Mouse (Mus musculus) hematopoietic stem cell, adult 5-6 weeks (primary cell): Measurements from ENCODE around the gene Sugct. TPM values are rescaled to one million over a fixed set of nuclear protein-coding genes. Genes with fewer than 3 reads are reported as not detected.
A peak's percentile ranks its signal among the peaks of the same experiment; 100 is the strongest.

Source experiments
- ATAC-seq, 2 experiments: fragments of 125-278 bp in 1 of 2; replicated peaks in 1 of 2; 2 replicates each; pipeline ENCODE4 v1.8.0; 2016 to 2017; ENCODE audit warnings: inconsistent platforms in 2 of 2, mild to moderate bottlenecking in 2 of 2, moderate number of reproducible peaks in 2 of 2, low read depth in 1 of 2, moderate TSS enrichment in 1 of 2; ENCODE audit not compliant: low FRiP score in 2 of 2, poor library complexity in 2 of 2, severe bottlenecking in 2 of 2, insufficient read depth in 1 of 2, low TSS enrichment in 1 of 2
- total RNA-seq: library from RNA; stranded (forward); fragments of 172-1452, 232-1000 nt; gene quantifications from 2 replicates; pipeline ENCODE4 v1.2.3, GENCODE M21; 2017

Sugct gene
- total RNA-seq, 1 experiment from 2014 or later = 6.4 TPM

GRCm38 (mm10) chr13:17146441-17146992, 548.8 kb downstream of the Sugct start:
- ATAC-seq = no peak

GRCm38 (mm10) chr13:17116073-17116472, 579.3 kb downstream of the Sugct start:
- ATAC-seq = peak; percentile 48 to 75; a peak in 3 of 4 replicates

GRCm38 (mm10) chr13:17102372-17102771, 593.0 kb downstream of the Sugct start:
- ATAC-seq = no peak

GRCm38 (mm10) chr13:17086547-17086946, 608.8 kb downstream of the Sugct start:
- 0 out of 4 replicates have a peak, but pooled peaks of 1 of the 2 experiments have one; percentile 9 for ATAC-seq

GRCm38 (mm10) chr13:17086146-17086545, 609.2 kb downstream of the Sugct start:
- ATAC-seq = peak in 1 of 2 experiments; percentile 40; a peak in 1 of 4 replicates

DNA sequence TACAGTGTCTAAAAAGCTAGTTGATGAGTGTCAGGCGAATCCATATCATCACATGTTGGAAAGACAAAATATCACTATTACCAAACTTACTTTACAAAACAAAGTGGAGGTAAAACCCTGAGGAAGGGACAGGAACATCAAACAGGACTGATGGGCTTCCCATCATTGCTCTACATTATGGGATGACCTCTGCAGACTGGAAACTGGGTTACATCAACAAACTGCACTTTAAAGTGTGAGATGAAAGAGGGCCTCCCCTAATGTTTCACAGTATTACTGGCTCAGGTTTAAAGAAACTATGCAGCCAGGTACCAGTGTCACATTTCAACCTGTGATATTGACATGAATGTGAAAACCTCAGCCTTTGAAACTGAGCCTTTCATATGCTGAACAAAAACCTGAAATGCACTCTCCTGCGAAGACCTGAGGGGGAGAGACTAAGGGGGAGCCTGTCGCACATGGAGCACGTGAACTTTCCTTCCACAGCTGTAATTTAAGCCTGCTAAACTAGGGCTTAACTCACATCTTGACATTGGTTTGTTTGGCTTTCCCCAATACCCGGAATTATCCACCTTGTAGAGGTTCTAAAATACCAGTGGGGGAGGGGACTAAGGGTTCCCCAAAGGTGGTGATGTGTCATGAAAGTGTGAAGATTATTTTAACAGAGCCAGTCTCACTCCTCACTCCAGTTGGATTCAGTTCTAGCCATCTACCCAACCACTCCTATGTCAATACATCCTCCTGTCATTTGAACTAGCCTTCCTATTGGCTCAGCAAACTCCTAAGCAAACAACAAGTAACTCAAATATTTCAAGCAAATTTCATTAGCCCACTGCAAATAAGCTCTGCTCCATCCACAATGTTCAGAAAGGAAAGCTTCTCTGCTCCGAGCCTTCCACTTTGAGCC, 610.2 kb downstream of the Sugct start:
- ATAC-seq = no peak

GRCm38 (mm10) chr13:17081618-17082017, 613.7 kb downstream of the Sugct start:
- ATAC-seq = peak; percentile 61 to 74

GRCm38 (mm10) chr13:17065552-17065951, 629.8 kb downstream of the Sugct start:
- no peak for ATAC-seq

DNA sequence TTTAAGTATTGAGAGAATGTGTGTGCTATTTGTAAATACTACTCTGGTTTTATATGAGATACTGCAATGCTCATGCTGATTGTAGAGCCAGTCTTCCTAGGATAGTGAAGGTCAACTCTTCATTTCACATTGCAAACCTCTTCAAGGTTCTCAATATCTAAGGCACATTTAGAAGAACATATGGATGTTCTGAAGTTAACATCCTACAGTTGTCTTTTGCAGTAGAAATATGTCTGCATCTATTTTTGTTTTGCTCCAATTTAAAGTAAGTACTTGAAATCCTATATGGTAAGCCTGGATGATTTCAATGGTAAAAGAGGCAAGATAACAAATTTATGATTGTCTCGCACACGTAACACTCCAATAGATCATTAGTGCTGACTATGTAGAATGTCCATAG, 638.7 kb downstream of the Sugct start:
- no peak for ATAC-seq

DNA sequence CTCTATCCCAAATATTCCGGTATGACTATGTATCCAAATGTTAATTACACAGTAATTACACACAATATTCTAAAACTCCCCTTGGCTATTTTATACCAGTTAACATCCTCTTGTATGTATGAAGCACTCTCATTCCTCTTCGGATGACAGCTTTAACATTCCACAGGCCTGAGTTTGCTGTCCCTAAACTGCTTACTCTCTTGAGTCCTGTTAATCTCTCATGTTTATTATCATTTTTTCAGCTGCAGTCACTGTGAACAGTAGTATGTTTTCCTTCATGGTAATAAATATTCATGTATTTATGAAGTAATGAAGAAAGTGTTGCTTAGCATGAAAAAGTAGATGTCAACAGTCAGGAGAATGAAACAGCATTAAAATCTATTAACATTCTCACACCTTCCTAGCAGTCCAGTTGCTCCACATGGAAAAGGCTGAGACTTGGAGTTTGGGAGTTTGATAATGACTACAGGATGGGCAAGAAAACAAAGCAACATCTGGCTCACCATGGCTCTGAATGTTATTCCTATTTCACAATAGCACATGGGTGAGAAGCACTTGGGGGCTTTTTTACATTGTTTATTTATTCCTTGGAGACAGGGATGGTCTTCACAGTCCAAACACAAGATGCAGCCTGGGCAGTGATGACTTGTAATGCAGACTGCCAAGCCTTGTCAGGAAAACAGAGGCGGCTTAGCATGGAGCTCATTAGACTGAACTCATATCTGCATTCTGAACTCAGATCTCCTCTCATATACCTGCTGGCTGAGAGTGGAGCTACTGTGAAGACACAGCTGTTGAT, 651.7 kb downstream of the Sugct start:
- ATAC-seq = no peak

DNA sequence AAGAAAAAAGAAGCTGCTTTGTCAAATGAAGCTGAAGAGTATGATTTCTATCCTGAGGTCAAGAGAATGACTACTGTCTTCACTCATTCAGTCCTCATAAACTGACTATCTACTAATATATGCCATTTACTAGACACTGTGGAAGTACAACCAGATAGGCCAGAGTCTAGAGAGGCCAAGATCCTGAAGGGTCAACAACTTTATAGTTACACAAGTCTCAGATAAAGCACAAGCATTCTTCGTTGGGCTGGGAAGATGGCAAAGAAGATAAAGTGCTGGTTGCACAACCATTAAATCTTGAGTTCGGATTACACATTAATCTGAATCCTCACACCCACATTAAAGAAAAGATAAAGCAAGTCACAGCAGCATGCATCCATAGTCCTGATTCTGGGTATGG, 653.0 kb downstream of the Sugct start:
- no peak for ATAC-seq

GRCm38 (mm10) chr13:17039727-17040126, 655.6 kb downstream of the Sugct start:
- peak; percentile 56 to 73; a peak in 2 of 4 replicates for ATAC-seq

DNA sequence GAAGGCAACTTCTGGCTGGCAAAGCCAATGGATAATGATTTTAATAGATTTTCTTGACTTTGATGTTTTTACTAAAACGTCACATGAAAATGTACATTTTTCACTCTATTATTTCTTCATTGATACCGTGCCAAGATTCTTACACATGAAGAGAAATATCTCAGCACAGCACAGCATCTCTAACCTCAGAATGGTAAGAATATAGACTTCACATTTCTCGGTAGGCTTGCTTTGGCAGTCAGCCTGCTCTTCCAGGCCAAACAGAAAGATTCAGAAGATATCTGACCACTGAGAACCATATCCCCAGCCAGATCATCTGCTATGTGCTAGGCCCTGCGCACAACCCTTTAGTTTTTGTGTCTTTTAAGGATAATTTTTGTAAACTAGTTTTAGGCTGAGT, 657.0 kb downstream of the Sugct start:
- ATAC-seq = no peak

GRCm38 (mm10) chr13:17037899-17038298, 657.5 kb downstream of the Sugct start:
- ATAC-seq = no peak

- ATAC-seq = no peak
Observed at GRCm38 (mm10) chr13:17030761-17031160, 664.6 kb downstream of the Sugct start.

DNA sequence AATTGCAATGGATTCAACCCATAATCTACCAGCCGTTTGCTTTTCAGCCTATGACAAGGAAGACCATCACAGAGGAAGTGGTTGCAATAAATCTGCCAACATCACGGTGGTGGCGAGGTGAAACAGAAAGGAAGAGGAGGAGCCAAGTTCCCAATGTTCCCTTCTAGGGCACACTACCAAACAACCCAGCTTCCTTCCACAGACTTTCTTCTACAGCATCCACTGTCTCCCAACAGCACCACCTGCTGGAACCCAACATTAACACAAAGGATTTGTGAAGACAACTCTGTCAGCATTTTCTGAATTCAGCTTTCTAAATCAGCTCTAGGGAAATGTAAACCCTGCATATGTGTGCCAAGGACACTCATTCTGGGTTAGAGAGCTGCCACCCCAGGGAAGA, 666.8 kb downstream of the Sugct start:
- ATAC-seq = peak; percentile 96 to 97

- ATAC-seq = peak; percentile 80 to 91
Observed at GRCm38 (mm10) chr13:17027846-17028529, 667.4 kb downstream of the Sugct start.
